Mouse (Mus musculus) mouse trophoblast stem cell (cell line): ENCODE measurements around the gene Mtmr3.

Experiments used
- in situ Hi-C, 2 experiments: fragments of 300-500 bp; cut with MseI, MboI; formaldehyde crosslinking; loops; 2 replicates in 1 of 2; 3 replicates in 1 of 2; pipeline ENCODE4 v1.15.1; 2025

The Mtmr3 gene

GRCm38 (mm10) chr11:4466191-4466590, 128.5 kb downstream of the Mtmr3 start:
- in situ Hi-C loops: no loop called here

GRCm38 (mm10) chr11:4464616-4465015, 130.0 kb downstream of the Mtmr3 start:
- in situ Hi-C loops: no loop called here

GRCm38 (mm10) chr11:4464186-4464585, 130.5 kb downstream of the Mtmr3 start:
- in situ Hi-C loops: no loop called here

- in situ Hi-C loops: no loop called here
Measured at GRCm38 (mm10) chr11:4462868-4463267, 131.8 kb downstream of the Mtmr3 start.

GRCm38 (mm10) chr11:4461154-4461553, 133.5 kb downstream of the Mtmr3 start:
- in situ Hi-C loops: no loop called here

DNA sequence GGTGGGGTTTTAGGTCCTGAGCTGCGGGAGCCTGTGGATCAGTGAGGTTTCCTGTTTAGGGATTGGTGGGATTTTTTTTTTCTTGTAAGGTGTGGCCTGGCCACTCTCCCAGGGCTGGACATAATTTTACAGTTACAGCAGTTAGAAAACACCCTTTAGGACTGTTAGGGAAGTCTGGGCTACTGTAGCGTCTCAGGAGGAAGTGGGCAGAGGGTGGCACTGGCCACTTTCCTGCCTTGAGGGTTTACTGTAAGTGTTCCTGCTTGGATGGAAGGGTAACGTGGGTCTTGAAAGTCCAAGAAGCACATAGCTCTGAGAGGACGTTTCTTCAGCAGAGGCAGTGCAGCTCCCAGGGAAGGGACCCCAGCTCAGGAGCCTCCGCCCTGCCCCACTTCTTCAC, 134.0 kb downstream of the Mtmr3 start:
- in situ Hi-C loops: no loop called here

DNA sequence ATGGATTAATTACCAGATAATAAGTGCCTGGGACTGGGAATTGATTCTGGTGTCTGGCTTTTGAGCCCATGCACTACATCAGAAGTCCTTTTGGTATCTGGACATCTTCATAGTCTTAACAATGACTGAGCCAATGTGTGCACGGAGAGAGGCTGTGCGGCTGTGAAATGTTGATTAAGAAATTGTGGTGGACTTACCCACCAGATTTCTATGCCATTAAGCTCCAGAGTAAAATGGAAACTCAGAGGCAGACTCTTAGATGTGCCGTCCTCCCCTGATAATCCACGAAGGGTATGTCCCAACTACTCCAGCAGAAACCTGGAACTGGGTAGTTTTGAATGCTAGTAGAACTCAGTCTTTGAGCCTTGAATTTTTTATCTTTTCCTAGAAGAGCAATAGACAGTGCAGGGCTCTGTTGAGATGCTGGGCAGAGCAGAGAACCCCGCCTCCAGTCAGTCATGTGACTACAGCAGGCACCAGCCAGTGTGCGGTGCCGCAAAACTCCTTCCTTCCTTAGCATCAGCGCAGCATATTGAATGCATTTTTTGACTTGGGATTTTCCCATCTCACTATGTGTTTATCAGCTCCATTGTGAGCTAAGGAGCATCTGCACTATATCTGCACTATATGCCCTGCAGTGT, 139.6 kb downstream of the Mtmr3 start:
- in situ Hi-C loops: no loop called here

DNA sequence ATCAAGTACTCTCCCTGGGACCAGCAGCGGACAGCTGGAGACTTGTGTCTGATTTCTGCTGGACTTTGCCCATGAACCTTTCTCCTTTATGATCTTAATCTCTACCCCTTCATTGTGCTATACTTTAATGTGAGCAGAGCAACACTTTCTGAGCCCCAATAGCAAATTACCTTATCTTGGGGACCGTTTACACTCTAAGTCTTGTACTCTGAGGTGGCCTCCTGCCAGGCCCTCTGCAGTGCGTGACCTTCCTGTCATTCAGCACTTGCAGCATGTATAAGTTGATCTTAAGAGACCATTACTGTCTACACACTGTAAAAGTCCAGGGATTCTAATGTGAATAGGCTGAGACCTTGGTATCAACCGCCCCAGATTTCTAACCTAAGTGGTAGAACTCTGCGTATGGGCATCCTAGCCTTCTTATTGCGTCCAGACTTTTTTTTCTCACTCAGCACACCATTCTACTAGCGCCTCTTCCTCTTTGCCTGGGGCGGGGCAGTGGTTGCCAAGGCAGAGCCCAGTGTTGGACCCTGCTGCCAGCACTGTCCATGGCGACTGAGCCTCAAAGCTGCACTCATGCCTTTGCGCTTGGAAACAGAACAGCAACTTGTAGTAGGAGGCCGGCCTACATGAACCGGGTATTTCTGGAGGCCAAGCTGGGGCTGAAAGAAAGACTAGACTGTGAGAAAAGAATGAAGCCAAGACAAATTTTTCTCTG, 142.0 kb downstream of the Mtmr3 start:
- in situ Hi-C loops: no loop called here

DNA sequence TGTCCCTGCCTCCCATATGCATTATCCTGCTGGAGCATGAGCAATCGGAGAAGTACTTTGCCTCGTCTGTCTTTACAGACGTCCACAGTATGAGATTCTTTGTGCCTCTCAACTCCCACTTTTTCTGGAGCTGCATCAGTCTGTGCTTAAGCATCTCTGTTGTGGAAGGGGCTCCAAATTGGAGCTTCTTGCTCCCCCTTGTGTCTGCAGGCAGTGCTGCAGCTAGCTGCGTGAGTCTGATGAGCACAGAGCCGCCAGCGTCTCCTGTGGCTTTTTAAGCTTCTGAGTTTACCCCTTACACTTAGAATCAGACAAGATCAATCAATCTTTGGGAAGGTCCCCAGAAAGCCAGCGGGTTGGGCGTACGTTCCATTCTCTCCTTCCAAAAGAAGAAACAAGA, 143.5 kb downstream of the Mtmr3 start:
- in situ Hi-C loops: no loop called here

- in situ Hi-C loops: no loop called here
Measured at GRCm38 (mm10) chr11:4446195-4446868, 148.3 kb downstream of the Mtmr3 start.

DNA sequence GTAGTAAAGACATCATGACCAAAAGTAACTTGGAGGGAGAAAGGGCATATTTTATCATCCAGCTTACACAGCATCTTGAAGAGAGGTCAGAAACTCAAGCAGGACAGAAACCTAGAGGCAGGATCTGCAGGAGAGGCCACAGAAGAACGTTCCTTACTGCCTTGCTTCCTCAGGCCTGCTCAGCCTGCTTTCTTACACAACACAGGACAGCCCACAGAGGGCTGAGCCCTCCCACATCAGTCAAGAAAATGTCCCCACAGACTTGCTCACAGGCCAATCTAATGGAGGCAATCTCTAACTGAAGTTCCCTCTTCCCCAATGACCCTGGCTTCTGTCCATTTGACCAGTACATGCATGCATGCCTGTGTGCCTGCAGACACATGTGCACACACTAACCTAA, 152.4 kb downstream of the Mtmr3 start:
- in situ Hi-C loops: no loop called here

GRCm38 (mm10) chr11:4440978-4441377, 153.7 kb downstream of the Mtmr3 start, which contains the start of gene Hormad2:
Gene Hormad2, minus strand, starts transcription at chr11:4441105.
- in situ Hi-C loops: no loop called here

GRCm38 (mm10) chr11:4438211-4438610, 156.5 kb downstream of the Mtmr3 start:
- in situ Hi-C loops: no loop called here

GRCm38 (mm10) chr11:4437318-4437717, 157.3 kb downstream of the Mtmr3 start:
- in situ Hi-C loops: no loop called here

DNA sequence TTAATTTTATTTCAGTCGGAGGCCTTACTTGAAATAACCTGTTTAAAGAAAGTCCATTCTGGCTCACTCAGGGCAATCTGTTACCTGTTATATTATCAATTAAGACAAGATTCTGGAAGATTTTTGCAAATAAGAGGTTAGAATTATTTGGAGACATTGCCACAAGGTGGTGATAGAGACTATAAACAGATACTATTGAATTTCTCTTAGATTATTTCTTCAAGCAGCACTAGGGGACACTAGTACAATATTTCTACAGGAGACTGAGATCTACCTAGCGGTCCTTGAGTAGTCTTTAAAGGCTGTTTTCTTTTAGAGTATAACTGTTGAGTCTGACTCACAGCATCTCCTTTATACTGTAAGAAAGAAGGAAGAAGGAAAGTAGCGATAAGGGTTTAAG, 158.0 kb downstream of the Mtmr3 start:
- in situ Hi-C loops: no loop called here

DNA sequence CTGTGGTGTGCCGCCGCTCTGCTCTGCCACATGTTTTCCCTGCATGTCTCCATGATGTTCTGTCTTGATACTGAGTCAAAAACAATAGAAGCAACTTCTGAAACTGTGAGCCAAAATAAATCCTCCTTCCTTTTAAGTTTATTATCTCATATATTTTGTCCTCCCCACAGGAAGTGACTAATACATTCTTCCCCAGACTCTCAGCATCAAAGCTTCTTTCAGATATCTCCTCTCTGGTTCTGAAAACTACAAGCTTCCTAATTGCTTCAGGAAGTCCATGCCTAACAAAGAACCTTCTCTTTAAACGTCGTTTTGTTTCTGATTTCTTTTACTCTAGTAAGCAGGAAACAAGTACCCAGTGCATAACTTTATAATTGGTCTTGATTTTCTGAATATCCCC, 160.2 kb downstream of the Mtmr3 start:
- in situ Hi-C loops: no loop called here
